Comparison of ENCODE assay signal across 21 mouse cellular contexts in genomic region chr7:99661071-99661470, GRCm38 (mm10). TPM values are rescaled to one million over a fixed set of nuclear protein-coding genes. Genes with fewer than 3 reads are reported as not detected.
"Had no signal": no experiment of that assay in that cellular context is flagged by ENCODE, and none has a peak within 500 bp of the region (broad histone marks: within the 10 kb centered on the region; RNA-seq: fewer than 3 reads in every experiment).

No protein-coding gene starts in this region.

- H3K4me2 ChIP-seq: embryonic facial prominence, embryonic 12.5 days; embryonic facial prominence, embryonic 13.5 days; embryonic facial prominence, embryonic 15.5 days; forebrain, embryonic 12.5 days; forebrain, embryonic 13.5 days; forebrain, embryonic 15.5 days had no signal

- H3K27ac ChIP-seq: embryonic facial prominence, embryonic 10.5 days; embryonic facial prominence, embryonic 12.5 days; embryonic facial prominence, embryonic 13.5 days; embryonic facial prominence, embryonic 15.5 days; forebrain, embryonic 10.5 days; forebrain, embryonic 12.5 days; forebrain, embryonic 13.5 days; forebrain, embryonic 15.5 days; heart, adult 2 months had no signal

- H3K9ac ChIP-seq: embryonic facial prominence, embryonic 12.5 days; embryonic facial prominence, embryonic 13.5 days; embryonic facial prominence, embryonic 15.5 days; forebrain, embryonic 12.5 days; forebrain, embryonic 13.5 days; forebrain, embryonic 15.5 days; forebrain, postnatal 0 days had no signal

- ATAC-seq: forebrain, embryonic 13.5 days; forebrain, postnatal 0 days had no signal

- H3K4me3 ChIP-seq: embryonic facial prominence, embryonic 10.5 days; embryonic facial prominence, embryonic 12.5 days; embryonic facial prominence, embryonic 13.5 days; embryonic facial prominence, embryonic 15.5 days; erythroblast, embryonic 14.5 days; forebrain, embryonic 10.5 days; forebrain, embryonic 12.5 days; forebrain, embryonic 13.5 days; forebrain, embryonic 15.5 days; gastrocnemius, adult 2 months; heart, adult 2 months had no signal

- H3K9me3 ChIP-seq: embryonic facial prominence, embryonic 10.5 days; embryonic facial prominence, embryonic 12.5 days; embryonic facial prominence, embryonic 13.5 days; embryonic facial prominence, embryonic 15.5 days; forebrain, embryonic 10.5 days; forebrain, embryonic 12.5 days; forebrain, embryonic 13.5 days; forebrain, embryonic 15.5 days had no signal

- H3K36me3 ChIP-seq: embryonic facial prominence, embryonic 10.5 days; embryonic facial prominence, embryonic 12.5 days; embryonic facial prominence, embryonic 13.5 days; embryonic facial prominence, embryonic 15.5 days; forebrain, embryonic 10.5 days; forebrain, embryonic 12.5 days; forebrain, embryonic 15.5 days had no signal

- H3K4me1 ChIP-seq: embryonic facial prominence, embryonic 12.5 days; embryonic facial prominence, embryonic 13.5 days; forebrain, embryonic 13.5 days had no signal

- H3K27me3 ChIP-seq: embryonic facial prominence, embryonic 12.5 days; embryonic facial prominence, embryonic 15.5 days; forebrain, embryonic 15.5 days had no signal

- DNase-seq: cerebellum, adult 2 months; cerebellum, adult 8-10 months; cerebellum, adult 9-10 months; cerebellum, postnatal 36 days; embryo, embryonic 11 days; forebrain, postnatal 0 days; gastrocnemius, postnatal 14 days; gastrocnemius, postnatal 25 days had no signal

RNA-seq across cellular contexts. Expression of gene Tpbgl, which starts 34.2 kb away (rescaled TPM):
- total RNA-seq: common myeloid progenitor, adult 5-6 weeks; granulocyte monocyte progenitor cell, adult 5-6 weeks had no signal

RNA-seq across cellular contexts. Expression of gene Slco2b1, which starts 50.1 kb away (rescaled TPM):
- total RNA-seq: granulocyte monocyte progenitor cell, adult 5-6 weeks had no signal
- polyA plus RNA-seq: erythroblast, embryonic 14.5 days had no signal
